Mouse (Mus musculus) heart, embryonic 13.5 days (tissue): ENCODE measurements around the gene Zdbf2. TPM values are rescaled to one million over a fixed set of nuclear protein-coding genes. Genes with fewer than 3 reads are reported as not detected.

ENCODE experiments used
- microRNA-seq: library from miRNA; unstranded; fragments of <30 nt; microRNA quantifications from one replicate; pipeline ENCODE4, GENCODE M21; 2016
- polyA plus RNA-seq: library from polyadenylated mRNA; unstranded; fragments of >200 nt; fragmentation: Nextera tagmentation; extraction: Ambion mirVana; gene quantifications from 2 replicates; pipeline ENCODE4 v1.2.1, GENCODE M21; 2015

Zdbf2 gene
- polyA plus RNA-seq, 1 experiment from 2014 or later, result 6.5 TPM

Small RNA genes lying within 50 kb of the gene (microRNA-seq; reads per million reads assigned to microRNA genes)
- 1.0 reads per million for gene Gm24513

Other genes starting within 250 kb of the Zdbf2 start
- 7.5 and 8.8 TPM in 2 replicates for gene Ino80d, start 158.6 kb upstream of the Zdbf2 start, polyA plus RNA-seq
- 338 and 379 TPM in 2 replicates for gene Eef1b2, start 96.4 kb upstream of the Zdbf2 start, polyA plus RNA-seq
- 299 and 320 TPM in 2 replicates for gene Ndufs1, start 96.4 kb upstream of the Zdbf2 start, polyA plus RNA-seq
- gene Gpr1, start 58.7 kb upstream of the Zdbf2 start, polyA plus RNA-seq, result 0.22 and 0.27 TPM in 2 replicates
- gene Adam23, start 172.6 kb downstream of the Zdbf2 start, polyA plus RNA-seq, result 0.78 and 1.1 TPM in 2 replicates